Mouse (Mus musculus) thymus, adult 2 months (tissue): ENCODE results near the gene Pycr1.

Source experiments
- CTCF ChIP-seq: fragments of 200-500 bp; IDR thresholded peaks from 2 replicates; pipeline ENCODE4 v1.5.1; 2012; ENCODE audit warnings: mild to moderate bottlenecking, control low read depth, low read length, moderate library complexity, borderline replicate concordance; ENCODE audit not compliant: control insufficient read depth, poor library complexity, insufficient read depth; ENCODE audit errors: extremely low read depth
- POLR2A ChIP-seq: fragments of 200-500 bp; IDR thresholded peaks from 2 replicates; pipeline ENCODE4 v1.6.1; 2012; ENCODE audit warnings: mild to moderate bottlenecking, low read length, control low read depth, moderate library complexity; ENCODE audit not compliant: control insufficient read depth, poor library complexity, insufficient read depth; ENCODE audit errors: extremely low read depth

- peak; percentile 93 for TF ChIP-seq CTCF
- TF ChIP-seq POLR2A = no peak
Measured at GRCm38 (mm10) chr11:120612763-120613162, 30.8 kb downstream of the Pycr1 start.
